Mouse (Mus musculus) hematopoietic stem cell, adult 5-6 weeks (primary cell): Measurements from ENCODE around the gene Gm11565. TPM values are rescaled to one million over a fixed set of nuclear protein-coding genes. Genes with fewer than 3 reads are reported as not detected.
"Not testable (repeated sequence)": the region's sequence is repeated elsewhere in the genome, so short reads cannot be mapped to it uniquely, and the experiment has no call there.

Experiments used
- ATAC-seq, 2 experiments: fragments of 125-278 bp in 1 of 2; replicated peaks in 1 of 2; 2 replicates each; pipeline ENCODE4 v1.8.0; 2016 to 2017; ENCODE audit warnings: inconsistent platforms in 2 of 2, mild to moderate bottlenecking in 2 of 2, moderate number of reproducible peaks in 2 of 2, low read depth in 1 of 2, moderate TSS enrichment in 1 of 2; ENCODE audit not compliant: low FRiP score in 2 of 2, poor library complexity in 2 of 2, severe bottlenecking in 2 of 2, insufficient read depth in 1 of 2, low TSS enrichment in 1 of 2
- total RNA-seq: library from RNA; stranded (forward); fragments of 172-1452, 232-1000 nt; gene quantifications from 2 replicates; pipeline ENCODE4 v1.2.3, GENCODE M21; 2017

Gene Gm11565
- not detected in 2 replicates for total RNA-seq

GRCm38 (mm10) chr11:99914451-99914850, at the start of gene Gm11565:
Gm11565 (plus strand) TSS chr11:99914751.
- ATAC-seq: no peak

DNA sequence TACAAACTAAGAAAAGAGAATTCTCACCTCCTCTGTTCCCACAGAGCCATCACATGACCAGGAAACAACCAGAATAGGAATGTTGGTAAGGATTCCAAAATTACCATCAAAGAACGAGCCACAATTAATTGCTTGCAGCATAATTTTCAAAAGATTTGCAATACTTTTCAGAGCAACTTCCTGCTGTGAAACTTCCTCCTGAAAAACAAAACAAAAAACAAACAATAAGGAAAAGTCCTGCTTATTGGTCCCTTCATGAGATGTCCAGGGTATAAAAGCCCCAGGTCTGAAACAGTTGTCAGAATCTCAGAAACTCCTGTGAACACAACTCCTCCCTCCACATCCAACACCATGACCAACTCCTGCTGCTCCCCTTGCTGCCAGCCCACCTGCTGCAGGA, 41.5 kb upstream of the Gm11565 start, which contains the start of gene Krtap9-1:
Krtap9-1 (plus strand) TSS at position 301 of the 400 bp plus-strand sequence.
- ATAC-seq: not testable (repeated sequence)

- ATAC-seq: not testable (repeated sequence)
Observed at GRCm38 (mm10) chr11:99878887-99879286, 35.7 kb upstream of the Gm11565 start, which contains the start of gene Gm11567. Gm11567 (plus strand) TSS chr11:99879187.

- no peak for ATAC-seq
Observed at GRCm38 (mm10) chr11:99907620-99908019, 6.9 kb upstream of the Gm11565 start, which contains the start of gene Krtap31-1. Krtap31-1 (plus strand) TSS chr11:99907920.

- no peak for ATAC-seq
Observed at GRCm38 (mm10) chr11:99935991-99936390, 21.4 kb downstream of the Gm11565 start, which contains the start of gene Krtap31-2. Krtap31-2 (plus strand) TSS chr11:99936291.

DNA sequence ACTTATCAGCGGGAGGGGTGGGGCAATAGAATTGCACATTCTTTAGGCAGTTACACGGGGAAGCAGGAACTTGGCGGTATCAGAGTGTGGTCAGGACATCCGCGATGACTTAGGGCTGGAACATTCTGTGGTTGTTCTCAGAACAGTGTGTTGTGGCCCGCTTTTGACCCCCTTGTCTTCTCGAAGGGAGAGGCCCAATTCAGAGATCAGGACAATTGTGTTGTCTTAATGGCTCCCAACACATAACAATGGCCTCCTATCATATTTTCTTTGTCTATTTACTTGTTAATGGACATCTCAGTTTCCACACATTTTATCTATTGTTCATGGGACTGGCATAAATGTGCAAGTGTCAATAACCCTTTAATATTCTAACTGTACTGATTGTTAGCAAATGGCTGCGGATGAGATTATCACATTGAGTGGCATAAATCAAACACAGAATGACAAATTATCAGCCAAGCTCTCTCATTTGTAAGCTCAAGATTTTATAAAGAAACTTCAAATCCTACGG, 23.3 kb downstream of the Gm11565 start:
- no peak for ATAC-seq

DNA sequence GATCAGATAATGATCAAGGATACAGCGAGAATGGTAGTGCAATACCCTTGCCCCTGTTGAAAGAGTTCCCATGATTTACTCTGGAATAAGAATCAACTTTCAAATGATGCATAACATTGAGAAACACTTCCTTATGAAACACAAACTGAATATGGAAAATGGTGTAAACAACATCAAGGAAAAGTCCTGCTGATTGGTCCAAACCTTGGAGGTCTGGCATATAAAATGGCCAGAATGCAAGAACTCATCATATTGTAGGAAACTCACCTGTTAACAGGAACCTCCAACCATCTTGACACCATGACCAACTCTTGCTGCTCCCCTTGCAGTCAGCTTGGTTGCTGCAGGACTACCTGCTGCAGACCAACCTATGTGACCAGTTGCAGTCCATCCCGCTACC, 33.6 kb downstream of the Gm11565 start, which contains the start of gene Krtap9-5:
Krtap9-5 (plus strand) TSS at position 301 of the 400 bp plus-strand sequence.
- ATAC-seq: no peak

GRCm38 (mm10) chr11:99964213-99964612, 49.7 kb downstream of the Gm11565 start:
- no peak for ATAC-seq

Other genes starting within 250 kb of the Gm11565 start
- gene Krtap4-6, start 248.8 kb upstream of the Gm11565 start, total RNA-seq: not detected in 2 replicates
- not detected in 2 replicates for gene Gm14190, start 224.0 kb upstream of the Gm11565 start, total RNA-seq
- gene Gm14180, start 180.5 kb upstream of the Gm11565 start, total RNA-seq: not detected in 2 replicates
- not detected in 2 replicates for gene Gm11595, start 141.8 kb upstream of the Gm11565 start, total RNA-seq
- gene Krtap4-8, start 134.0 kb upstream of the Gm11565 start, total RNA-seq: not detected in 2 replicates
- not detected in 2 replicates for gene Krtap4-9, start 129.6 kb upstream of the Gm11565 start, total RNA-seq
- not detected in 2 replicates for gene Gm11596, start 121.3 kb upstream of the Gm11565 start, total RNA-seq
- gene Gm11569, start 115.8 kb upstream of the Gm11565 start, total RNA-seq: not detected in 2 replicates
- gene Gm11554, start 110.3 kb upstream of the Gm11565 start, total RNA-seq: not detected in 2 replicates
- not detected in 2 replicates for gene Krtap4-13, start 104.9 kb upstream of the Gm11565 start, total RNA-seq
- gene Gm11564, start 99.1 kb upstream of the Gm11565 start, total RNA-seq: not detected in 2 replicates
- gene 2300003K06Rik, start 76.7 kb upstream of the Gm11565 start, total RNA-seq: not detected in 2 replicates
- not detected in 2 replicates for gene Krtap4-16, start 63.1 kb upstream of the Gm11565 start, total RNA-seq
- not detected in 2 replicates for gene Gm11568, start 56.8 kb upstream of the Gm11565 start, total RNA-seq
- not detected in 2 replicates for gene Gm11559, start 50.3 kb upstream of the Gm11565 start, total RNA-seq
- not detected in 2 replicates for gene Krtap9-1, start 41.4 kb upstream of the Gm11565 start, total RNA-seq
- not detected in 2 replicates for gene Gm11567, start 35.6 kb upstream of the Gm11565 start, total RNA-seq
- not detected in 2 replicates for gene Krtap31-1, start 6.8 kb upstream of the Gm11565 start, total RNA-seq
- gene Krtap31-2, start 21.5 kb downstream of the Gm11565 start, total RNA-seq: not detected in 2 replicates
- gene Krtap9-5, start 33.7 kb downstream of the Gm11565 start, total RNA-seq: not detected in 2 replicates
- gene Krtap29-1, start 64.3 kb downstream of the Gm11565 start, total RNA-seq: not detected in 2 replicates
- gene Krtap16-1, start 71.8 kb downstream of the Gm11565 start, total RNA-seq: not detected in 2 replicates
- gene Krtap17-1, start 79.2 kb downstream of the Gm11565 start, total RNA-seq: not detected in 2 replicates
- gene Krt33a, start 101.5 kb downstream of the Gm11565 start, total RNA-seq: not detected in 2 replicates
- not detected in 2 replicates for gene Krt33b, start 115.1 kb downstream of the Gm11565 start, total RNA-seq
- not detected in 2 replicates for gene Krt34, start 126.8 kb downstream of the Gm11565 start, total RNA-seq
- not detected in 2 replicates for gene Krt31, start 135.8 kb downstream of the Gm11565 start, total RNA-seq
- not detected in 2 replicates for gene Krt32, start 173.5 kb downstream of the Gm11565 start, total RNA-seq
- not detected in 2 replicates for gene Krt35, start 181.5 kb downstream of the Gm11565 start, total RNA-seq
- not detected in 2 replicates for gene Krt36, start 190.9 kb downstream of the Gm11565 start, total RNA-seq
- not detected in 2 replicates for gene Krt13, start 206.8 kb downstream of the Gm11565 start, total RNA-seq
- gene Krt15, start 221.2 kb downstream of the Gm11565 start, total RNA-seq: not detected in 2 replicates
- not detected in 2 replicates for gene Krt19, start 233.9 kb downstream of the Gm11565 start, total RNA-seq